Mouse (Mus musculus) right cerebral cortex, postnatal 25 days (tissue): ENCODE data around the gene Aifm2.

ENCODE experiments used
- DNase-seq: peaks from one replicate; pipeline ENCODE4 v3.0.0; 2022

The Aifm2 gene

GRCm38 (mm10) chr10:61714771-61715461, at the start of gene Aifm2:
Gene Aifm2, plus strand, starts transcription at chr10:61715263.
- no peak for DNase-seq

GRCm38 (mm10) chr10:61665651-61666050, 49.4 kb upstream of the Aifm2 start:
- DNase-seq, result no peak

GRCm38 (mm10) chr10:61669289-61669688, 45.8 kb upstream of the Aifm2 start:
- no peak for DNase-seq

- DNase-seq, result no peak
These were observed 45.2 kb upstream of the Aifm2 start for GRCm38 (mm10) chr10:61669896-61670295.

GRCm38 (mm10) chr10:61670758-61671157, 44.3 kb upstream of the Aifm2 start:
- DNase-seq, result no peak

GRCm38 (mm10) chr10:61675935-61676334, 39.1 kb upstream of the Aifm2 start:
- DNase-seq, result no peak

- DNase-seq, result no peak
These were observed 35.5 kb upstream of the Aifm2 start for GRCm38 (mm10) chr10:61679545-61679944.

- peak; percentile 99 for DNase-seq
These were observed 34.8 kb upstream of the Aifm2 start, which contains the start of gene Sar1a for GRCm38 (mm10) chr10:61680015-61680913. Gene Sar1a, plus strand, starts transcription at chr10:61680299.

- DNase-seq, result no peak
These were observed 25.7 kb upstream of the Aifm2 start for GRCm38 (mm10) chr10:61689405-61689804.

GRCm38 (mm10) chr10:61693563-61693962, 21.5 kb upstream of the Aifm2 start:
- no peak for DNase-seq

- peak; percentile 97 for DNase-seq
These were observed 20.0 kb upstream of the Aifm2 start, which contains the start of gene Tysnd1 for GRCm38 (mm10) chr10:61694870-61695670. Gene Tysnd1, plus strand, starts transcription at chr10:61695514.

GRCm38 (mm10) chr10:61695703-61696559, 19.1 kb upstream of the Aifm2 start:
- peak; percentile 27 for DNase-seq

GRCm38 (mm10) chr10:61696560-61696823, 18.6 kb upstream of the Aifm2 start:
- DNase-seq, result no peak

- no peak for DNase-seq
These were observed 18.0 kb upstream of the Aifm2 start for GRCm38 (mm10) chr10:61697028-61697427.

- no peak for DNase-seq
These were observed 10.4 kb upstream of the Aifm2 start for GRCm38 (mm10) chr10:61704663-61705062.

GRCm38 (mm10) chr10:61706412-61707375, 8.4 kb upstream of the Aifm2 start:
- DNase-seq, result no peak

GRCm38 (mm10) chr10:61713601-61714000, 1.5 kb upstream of the Aifm2 start:
- DNase-seq, result no peak

- DNase-seq, result no peak
These were observed 917 bp upstream of the Aifm2 start for GRCm38 (mm10) chr10:61714146-61714545.

- DNase-seq, result no peak
These were observed 387 bp downstream of the Aifm2 start for GRCm38 (mm10) chr10:61715462-61715837.

- DNase-seq, result no peak
These were observed 1.2 kb downstream of the Aifm2 start for GRCm38 (mm10) chr10:61715996-61716864.
